Mouse (Mus musculus) intestine, embryonic 15.5 days (tissue): Measurements from ENCODE around the gene Stam. TPM values are rescaled to one million over a fixed set of nuclear protein-coding genes. Genes with fewer than 3 reads are reported as not detected.
"Not testable (repeated sequence)": the region's sequence is repeated elsewhere in the genome, so short reads cannot be mapped to it uniquely, and the experiment has no call there.

Experiments
- ATAC-seq: fragments of 200-750 bp; cut with Nextera tagmentation; 2 replicates; pipeline ENCODE4 v1.8.0; 2017; ENCODE audit warnings: moderate TSS enrichment, moderate library complexity
- H3K27ac ChIP-seq: fragments of 300-500 bp; sonication (generic); 2 replicates; pipeline ENCODE4 v1.5.1; 2015; ENCODE audit warnings: mild to moderate bottlenecking, inconsistent platforms
- H3K27me3 ChIP-seq: fragments of 300-500 bp; sonication (generic); replicated peaks from 2 replicates; pipeline ENCODE4 v1.6.1; 2015; ENCODE audit warnings: inconsistent platforms
- H3K36me3 ChIP-seq: fragments of 300-500 bp; sonication (generic); 2 replicates; pipeline ENCODE4 v1.6.1; 2015; ENCODE audit warnings: inconsistent platforms
- H3K4me1 ChIP-seq: fragments of 300-500 bp; sonication (generic); replicated peaks from 2 replicates; pipeline ENCODE4 v1.6.1; 2015; ENCODE audit warnings: inconsistent platforms
- H3K4me2 ChIP-seq: fragments of 300-500 bp; sonication (generic); replicated peaks from 2 replicates; pipeline ENCODE4 v1.6.1; 2015; ENCODE audit warnings: mild to moderate bottlenecking, inconsistent platforms
- H3K4me3 ChIP-seq: fragments of 300-500 bp; sonication (generic); replicated peaks from 2 replicates; pipeline ENCODE4 v1.5.1; 2015; ENCODE audit warnings: inconsistent platforms
- H3K9ac ChIP-seq: fragments of 300-500 bp; sonication (generic); 2 replicates; pipeline ENCODE4 v1.6.1; 2015; ENCODE audit warnings: inconsistent platforms
- H3K9me3 ChIP-seq: fragments of 300-500 bp; sonication (generic); 2 replicates; pipeline ENCODE4 v1.6.1; 2016; ENCODE audit warnings: inconsistent platforms
- WGBS: fragments of 180-500 bp; shearing (Covaris S2); methylation state at CpG from one replicate; pipeline ENCODE4 v1.1.7; 2015; 5-methylcytosine and 5-hydroxymethylcytosine counted together
- polyA plus RNA-seq: library from polyadenylated mRNA; unstranded; fragments of >200 nt; fragmentation: Nextera tagmentation; extraction: Ambion mirVana; gene quantifications from 2 replicates; pipeline ENCODE4 v1.2.1, GENCODE M21; 2015

Gene Stam
- polyA plus RNA-seq, 1 experiment from 2014 or later, result 61.0 TPM

- Histone ChIP-seq H3K36me3 (no peaks in the 10 kb centered on the region), H3K4me1 (no peaks in the 10 kb centered on the region), H3K4me3 (no peak overlapping the region), H3K9me3 (no peaks in the 10 kb centered on the region), H3K9ac (no peak overlapping the region), H3K27ac (no peak overlapping the region), H3K4me2 (no peak overlapping the region), H3K27me3 (no peaks in the 10 kb centered on the region)
- WGBS, result 31% methylated on average over 2 of the region's 2 CpGs
- ATAC-seq, result peak; percentile 84
Observed at GRCm38 (mm10) chr2:14065704-14066650, 7.9 kb upstream of the Stam start.

DNA sequence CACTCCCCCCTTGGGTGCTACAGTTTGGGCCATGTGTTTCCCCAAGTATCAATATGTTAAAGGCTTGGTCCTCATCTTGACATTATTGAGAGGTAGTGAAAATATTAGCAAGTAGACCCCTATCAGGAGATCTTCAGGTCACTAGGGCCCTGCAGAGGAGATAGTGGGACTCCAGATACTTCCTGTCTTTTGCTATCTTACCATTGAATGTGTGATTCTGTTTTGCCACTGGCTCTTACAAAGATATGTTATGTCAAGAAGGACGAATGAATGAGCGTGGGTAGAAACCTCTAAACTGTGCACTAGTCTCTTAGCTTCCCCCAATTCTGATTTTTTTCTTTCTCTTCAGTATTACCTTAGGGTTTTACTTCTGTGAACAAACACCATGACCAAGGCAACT lies 4.9 kb upstream of the Stam start:
- H3K27ac ChIP-seq, result no peak overlapping the region
- H3K36me3 ChIP-seq, result no peaks in the 10 kb centered on the region
- H3K4me3 ChIP-seq, result no peak overlapping the region
- no peaks in the 10 kb centered on the region for H3K4me1 ChIP-seq
- H3K27me3 ChIP-seq, result no peaks in the 10 kb centered on the region
- no peak for ATAC-seq
- H3K4me2 ChIP-seq, result no peak overlapping the region
- H3K9ac ChIP-seq, result no peak overlapping the region
- WGBS, result 89% methylated on average over 2 of the region's 2 CpGs
- H3K9me3 ChIP-seq, result no peaks in the 10 kb centered on the region

DNA sequence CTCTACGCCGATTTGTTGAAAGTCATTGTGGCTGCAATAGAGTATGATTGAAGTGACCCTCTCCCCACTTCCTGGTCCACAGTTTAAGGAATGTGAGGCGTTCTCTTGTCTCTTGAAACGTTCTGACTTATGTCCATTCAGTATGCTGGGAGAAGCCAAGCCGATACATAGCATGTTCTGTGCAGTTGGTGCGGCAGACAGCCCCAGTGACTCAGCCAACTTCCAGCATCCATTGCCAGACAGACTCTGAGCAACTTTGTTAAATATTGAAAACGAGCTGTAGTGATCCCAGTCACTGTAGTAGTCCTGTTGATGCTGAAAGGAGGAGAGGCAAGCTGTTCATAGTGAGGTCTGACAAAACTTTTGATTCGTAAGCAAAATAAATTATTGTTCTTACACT lies 3.4 kb upstream of the Stam start:
- WGBS, result 76% methylated on average over 8 of the region's 8 CpGs
- Histone ChIP-seq H3K9me3 (no peaks in the 10 kb centered on the region), H3K4me1 (peaks cover 2% of the 10 kb centered on the region), H3K9ac (no peak overlapping the region), H3K4me3 (no peak overlapping the region), H3K27me3 (no peaks in the 10 kb centered on the region), H3K27ac (no peak overlapping the region), H3K36me3 (no peaks in the 10 kb centered on the region), H3K4me2 (no peak overlapping the region)
- no peak for ATAC-seq

DNA sequence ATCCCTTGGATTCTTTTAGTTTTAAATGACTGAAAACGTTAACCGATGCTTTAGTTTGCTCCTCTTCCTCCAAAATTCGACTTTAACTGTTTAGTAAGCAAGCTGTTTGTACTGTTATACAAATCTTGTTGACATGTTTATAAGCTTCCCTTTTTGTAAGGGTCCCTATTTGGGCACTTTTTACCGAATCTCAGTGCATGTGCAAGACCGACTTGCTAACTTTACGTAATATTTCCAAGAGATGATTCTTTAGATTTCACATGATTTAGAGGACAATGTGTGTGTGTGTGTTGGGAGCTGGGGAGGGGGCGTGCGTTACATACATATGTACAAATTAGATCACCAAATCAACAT lies 913 bp upstream of the Stam start:
- Histone ChIP-seq H3K4me1 (peaks cover 6% of the 10 kb centered on the region), H3K4me3 (peak overlapping the region; percentile 95), H3K36me3 (no peaks in the 10 kb centered on the region), H3K27me3 (no peaks in the 10 kb centered on the region), H3K9me3 (no peaks in the 10 kb centered on the region), H3K4me2 (peak overlapping the region; percentile 67), H3K27ac (peak overlapping the region; percentile 92), H3K9ac (peak overlapping the region; percentile 93)
- WGBS, result 7% methylated on average over 8 of the region's 8 CpGs
- ATAC-seq, result peak; percentile 0

DNA sequence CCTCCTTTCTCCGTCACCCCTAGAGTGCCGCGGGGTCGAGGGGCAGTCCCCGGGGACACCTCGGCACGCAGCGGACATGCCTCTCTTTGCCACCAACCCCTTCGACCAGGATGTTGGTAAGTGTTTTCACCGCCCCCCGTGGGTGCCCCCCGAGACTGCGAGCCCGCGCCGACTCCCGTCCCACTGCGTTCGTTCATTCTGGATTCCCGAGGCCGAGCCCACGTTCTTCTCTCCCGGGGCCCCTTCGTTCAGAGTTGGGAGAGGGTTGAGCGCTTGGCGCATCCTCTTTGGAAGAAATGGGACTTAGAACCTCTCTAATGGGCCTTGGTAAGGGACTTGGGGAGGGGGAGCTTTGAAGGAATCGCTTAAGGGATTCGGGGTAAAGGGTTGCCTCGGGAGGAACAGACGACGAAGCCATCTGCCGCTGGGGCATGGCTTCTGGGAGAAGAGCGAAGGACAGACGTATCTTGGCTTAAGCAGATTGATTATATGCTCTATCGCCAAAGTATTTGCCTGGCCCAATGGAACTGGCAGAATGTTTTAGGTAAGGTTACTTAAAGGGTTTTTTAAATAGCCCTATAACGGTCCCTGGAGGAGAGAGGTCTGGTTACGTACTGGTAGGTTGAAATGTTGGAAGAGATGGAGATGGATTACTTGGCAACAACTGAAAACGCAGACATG lies 463 bp downstream of the Stam start:
- Histone ChIP-seq H3K4me1 (peaks cover 6% of the 10 kb centered on the region), H3K27ac (peak overlapping the region; percentile 92), H3K4me3 (peak overlapping the region; percentile 95), H3K9ac (peak overlapping the region; percentile 93), H3K4me2 (peak overlapping the region; percentile 67), H3K27me3 (no peaks in the 10 kb centered on the region), H3K36me3 (no peaks in the 10 kb centered on the region), H3K9me3 (no peaks in the 10 kb centered on the region)
- ATAC-seq, result no peak; the same call in 1 of the 2 replicates
- WGBS, result under 1% methylated on average over 38 of the region's 38 CpGs

DNA sequence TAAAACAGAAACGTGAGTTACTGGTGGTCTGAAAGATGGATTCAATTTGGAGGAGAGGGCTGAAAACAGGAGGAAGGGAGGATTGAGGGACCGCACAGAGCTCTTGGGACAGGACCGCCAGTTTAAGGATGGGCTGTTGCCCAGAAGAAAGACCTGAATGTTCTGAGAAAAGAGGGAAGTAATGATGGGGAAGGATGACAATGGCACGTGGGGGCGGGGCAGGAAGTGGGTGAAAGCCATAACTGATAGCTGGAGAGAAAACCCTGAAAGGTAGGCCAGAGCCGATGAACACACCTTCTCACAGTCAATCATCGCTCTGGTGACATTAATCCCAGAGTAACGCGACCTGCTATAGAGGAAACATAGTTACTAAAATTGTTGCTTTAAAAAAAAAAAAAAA lies 4.6 kb downstream of the Stam start:
- 87% methylated on average over 9 of the region's 9 CpGs for WGBS
- H3K9ac ChIP-seq, H3K27ac ChIP-seq, H3K4me2 ChIP-seq, H3K27me3 ChIP-seq, H3K4me3 ChIP-seq, H3K36me3 ChIP-seq, H3K4me1 ChIP-seq, ATAC-seq, H3K9me3 ChIP-seq: not testable (repeated sequence)

DNA sequence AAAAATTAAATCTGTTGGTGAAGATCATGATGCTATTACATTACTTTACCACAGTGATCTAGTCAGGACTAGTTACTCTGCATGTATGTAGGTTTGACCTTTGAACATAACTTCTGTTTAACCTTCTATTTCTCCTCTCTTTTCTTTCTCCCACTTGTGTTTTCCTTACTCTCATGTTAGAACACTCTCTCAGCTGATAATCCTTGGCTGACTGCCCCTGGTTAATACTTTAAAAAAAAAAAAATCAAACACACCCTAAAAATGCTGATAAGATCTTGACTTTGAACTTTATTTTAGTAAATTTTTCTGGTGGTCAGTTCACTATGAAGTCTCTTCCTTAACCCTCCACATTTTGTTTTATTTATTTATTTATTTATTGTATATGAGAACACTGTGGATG lies 26.6 kb downstream of the Stam start:
- H3K27ac ChIP-seq, result no peak overlapping the region
- no peaks in the 10 kb centered on the region for H3K4me1 ChIP-seq
- no peaks in the 10 kb centered on the region for H3K9me3 ChIP-seq
- no peaks in the 10 kb centered on the region for H3K36me3 ChIP-seq
- no peak for ATAC-seq
- H3K9ac ChIP-seq, result no peak overlapping the region
- H3K4me3 ChIP-seq, result no peak overlapping the region
- no peak overlapping the region for H3K4me2 ChIP-seq
- no peaks in the 10 kb centered on the region for H3K27me3 ChIP-seq

- H3K9me3 ChIP-seq, result no peaks in the 10 kb centered on the region
- H3K27me3 ChIP-seq, result no peaks in the 10 kb centered on the region
- ATAC-seq, result no peak
- no peaks in the 10 kb centered on the region for H3K4me1 ChIP-seq
- WGBS, result 73% methylated on average over 2 of the region's 2 CpGs
- H3K9ac ChIP-seq, result no peak overlapping the region
- no peak overlapping the region for H3K4me3 ChIP-seq
- H3K27ac ChIP-seq, result no peak overlapping the region
- no peak overlapping the region for H3K4me2 ChIP-seq
- no peaks in the 10 kb centered on the region for H3K36me3 ChIP-seq
Observed at GRCm38 (mm10) chr2:14102603-14103002, 28.7 kb downstream of the Stam start.

DNA sequence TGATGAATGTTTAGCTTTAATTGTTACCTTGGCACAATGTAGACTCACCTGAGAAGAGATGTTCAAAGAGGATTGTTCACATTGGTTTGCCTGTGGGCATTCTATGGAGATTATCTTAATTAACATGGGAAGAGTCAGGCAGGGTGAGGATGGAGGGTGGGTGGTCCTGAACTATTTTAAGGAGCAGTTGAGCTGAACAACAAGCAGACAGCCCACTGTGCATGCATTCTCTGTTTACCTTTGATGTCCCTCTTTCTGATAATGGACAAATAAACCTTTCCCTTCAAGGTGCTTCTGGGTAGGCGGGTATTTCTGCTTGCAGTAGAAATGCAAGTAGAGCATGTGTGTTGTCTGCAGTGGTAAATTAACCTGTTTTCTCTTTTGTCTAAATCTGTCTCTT lies 30.0 kb downstream of the Stam start:
- H3K4me3 ChIP-seq, result no peak overlapping the region
- no peak for ATAC-seq
- WGBS, result 100% methylated on average over 1 of the region's 1 CpGs
- H3K4me2 ChIP-seq, result no peak overlapping the region
- no peak overlapping the region for H3K27ac ChIP-seq
- no peaks in the 10 kb centered on the region for H3K36me3 ChIP-seq
- no peaks in the 10 kb centered on the region for H3K27me3 ChIP-seq
- no peaks in the 10 kb centered on the region for H3K4me1 ChIP-seq
- H3K9ac ChIP-seq, result no peak overlapping the region
- H3K9me3 ChIP-seq, result no peaks in the 10 kb centered on the region

- H3K27ac ChIP-seq, result no peak overlapping the region
- WGBS, result 68% methylated on average over 3 of the region's 3 CpGs
- ATAC-seq, result no peak
- no peak overlapping the region for H3K9ac ChIP-seq
- no peaks in the 10 kb centered on the region for H3K27me3 ChIP-seq
- H3K4me2 ChIP-seq, result no peak overlapping the region
- H3K9me3 ChIP-seq, result no peaks in the 10 kb centered on the region
- H3K4me3 ChIP-seq, result no peak overlapping the region
- no peaks in the 10 kb centered on the region for H3K36me3 ChIP-seq
- H3K4me1 ChIP-seq, result no peaks in the 10 kb centered on the region
Observed at GRCm38 (mm10) chr2:14107673-14108072, 33.8 kb downstream of the Stam start.

GRCm38 (mm10) chr2:14126387-14126786 lies 52.5 kb downstream of the Stam start:
- Histone ChIP-seq H3K9ac (no peak overlapping the region), H3K9me3 (no peaks in the 10 kb centered on the region), H3K27ac (no peak overlapping the region), H3K36me3 (0 out of 2 replicates have a peak, but pooled peaks cover 5% of the 10 kb centered on the region), H3K4me3 (no peak overlapping the region), H3K4me1 (no peaks in the 10 kb centered on the region), H3K27me3 (no peaks in the 10 kb centered on the region), H3K4me2 (no peak overlapping the region)
- WGBS, result 82% methylated on average over 6 of the region's 6 CpGs
- no peak for ATAC-seq

- Histone ChIP-seq H3K36me3 (0 out of 2 replicates have a peak, but pooled peaks cover 5% of the 10 kb centered on the region), H3K4me1 (no peaks in the 10 kb centered on the region), H3K27me3 (no peaks in the 10 kb centered on the region), H3K4me2 (no peak overlapping the region), H3K4me3 (no peak overlapping the region), H3K27ac (no peak overlapping the region), H3K9me3 (no peaks in the 10 kb centered on the region), H3K9ac (no peak overlapping the region)
- 73% methylated on average over 3 of the region's 3 CpGs for WGBS
- no peak for ATAC-seq
Observed at GRCm38 (mm10) chr2:14127629-14128028, 53.7 kb downstream of the Stam start.
